Mouse (Mus musculus): ENCODE data around the gene Sh3rf1. TPM values are rescaled to one million over a fixed set of nuclear protein-coding genes. Genes with fewer than 3 reads are reported as not detected.
A peak's percentile ranks its signal among the peaks of the same experiment; 100 is the strongest.

Gene Sh3rf1
- polyA plus RNA-seq (2015; fragmentation: Nextera tagmentation; extraction: Ambion mirVana) = 29.9 and 30.7 TPM in 2 replicates

GRCm38 (mm10) chr8:61223729-61224379 is at the start of gene Sh3rf1:
TSS of gene Sh3rf1 (plus strand) at chr8:61223872.
- Histone ChIP-seq H3K27me3 (replicated peaks) (no peaks in the 10 kb centered on the region), H3K4me3 (peak within 1 kb of the TSS; percentile 86), H3K27ac (peak within 1 kb of the TSS; percentile 83), H3K9ac (peak within 1 kb of the TSS; percentile 89), H3K4me1 (peaks cover 33% of the 10 kb centered on the region), H3K36me3 (replicated peaks) (no peaks in the 10 kb centered on the region), H3K4me2 (peak within 1 kb of the TSS; percentile 73), H3K9me3 (no peaks in the 10 kb centered on the region)
- under 1% methylated on average over 58 of the region's 84 CpGs for WGBS
- ATAC-seq (replicated peaks) = peak; percentile 90

DNA sequence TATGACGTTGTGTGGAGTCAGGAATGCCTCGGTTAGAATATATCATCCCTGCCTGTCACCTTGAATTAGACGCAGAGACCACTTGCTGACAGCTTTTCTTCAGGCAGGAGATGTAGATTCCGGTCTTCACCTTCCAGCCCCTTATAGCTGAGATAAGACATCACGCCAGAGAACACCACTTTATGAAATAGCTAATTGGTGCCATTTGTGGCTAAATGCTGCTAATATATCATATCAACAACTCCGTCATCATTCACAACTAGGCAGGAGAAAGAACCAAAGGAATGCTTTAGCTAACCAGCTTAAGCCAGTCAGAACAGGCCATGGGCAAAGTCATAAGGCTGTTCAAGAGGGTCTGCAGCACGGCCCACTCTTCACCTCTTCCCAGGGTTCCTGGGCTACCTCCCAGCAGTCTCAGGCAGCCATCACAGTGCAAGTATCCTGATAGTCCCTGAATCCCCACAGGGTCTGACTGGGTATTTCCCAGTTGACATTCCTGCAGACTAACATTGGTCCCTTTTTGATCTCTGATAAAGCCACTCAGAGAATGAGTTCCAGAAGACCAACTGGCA is 49.7 kb upstream of the Sh3rf1 start:
- Histone ChIP-seq H3K4me1 (peaks cover 10% of the 10 kb centered on the region), H3K9ac (no peak overlapping the region), H3K36me3 (replicated peaks) (no peaks in the 10 kb centered on the region), H3K9me3 (no peaks in the 10 kb centered on the region), H3K27ac (no peak overlapping the region), H3K4me2 (no peak overlapping the region), H3K27me3 (replicated peaks) (no peaks in the 10 kb centered on the region), H3K4me3 (no peak overlapping the region)
- 61% methylated on average over 7 of the region's 7 CpGs for WGBS
- ATAC-seq (replicated peaks) = 0 out of 2 replicates have a peak, but pooled peaks have one; percentile 37

- H3K27me3 ChIP-seq (replicated peaks) = no peaks in the 10 kb centered on the region
- H3K9me3 ChIP-seq = no peaks in the 10 kb centered on the region
- no peak overlapping the region for H3K4me3 ChIP-seq
- no peak for ATAC-seq (replicated peaks)
- peaks cover 13% of the 10 kb centered on the region for H3K4me1 ChIP-seq
- H3K4me2 ChIP-seq = no peak overlapping the region
- over 99% methylated on average over 2 of the region's 2 CpGs for WGBS
- H3K36me3 ChIP-seq (replicated peaks) = no peaks in the 10 kb centered on the region
- H3K9ac ChIP-seq = no peak overlapping the region
- no peak overlapping the region for H3K27ac ChIP-seq
These were observed 47.8 kb upstream of the Sh3rf1 start for GRCm38 (mm10) chr8:61175876-61176275.

- H3K9ac ChIP-seq = no peak overlapping the region
- H3K4me1 ChIP-seq = peaks cover 13% of the 10 kb centered on the region
- peak; percentile 65; the same call in 1 of the 2 replicates for ATAC-seq (replicated peaks)
- H3K27me3 ChIP-seq (replicated peaks) = no peaks in the 10 kb centered on the region
- H3K27ac ChIP-seq = no peak overlapping the region
- no peaks in the 10 kb centered on the region for H3K9me3 ChIP-seq
- no peaks in the 10 kb centered on the region for H3K36me3 ChIP-seq (replicated peaks)
- no peak overlapping the region for H3K4me3 ChIP-seq
- WGBS = 68% methylated on average over 12 of the region's 12 CpGs
- H3K4me2 ChIP-seq = no peak overlapping the region
These were observed 45.7 kb upstream of the Sh3rf1 start for GRCm38 (mm10) chr8:61177680-61178593.

GRCm38 (mm10) chr8:61178594-61179140 is 45.0 kb upstream of the Sh3rf1 start:
- peak overlapping the region; percentile 21; the same call in 1 of the 2 replicates for H3K27ac ChIP-seq
- H3K4me3 ChIP-seq = no peak overlapping the region
- no peak overlapping the region for H3K9ac ChIP-seq
- peak overlapping the region; percentile 34 for H3K4me2 ChIP-seq
- peak; percentile 71 for ATAC-seq (replicated peaks)
- 24% methylated on average over 11 of the region's 11 CpGs for whole genome bisulfite sequencing
- no peaks in the 10 kb centered on the region for H3K9me3 ChIP-seq
- H3K27me3 ChIP-seq (replicated peaks) = no peaks in the 10 kb centered on the region
- peaks cover 11% of the 10 kb centered on the region for H3K4me1 ChIP-seq
- H3K36me3 ChIP-seq (replicated peaks) = no peaks in the 10 kb centered on the region

DNA sequence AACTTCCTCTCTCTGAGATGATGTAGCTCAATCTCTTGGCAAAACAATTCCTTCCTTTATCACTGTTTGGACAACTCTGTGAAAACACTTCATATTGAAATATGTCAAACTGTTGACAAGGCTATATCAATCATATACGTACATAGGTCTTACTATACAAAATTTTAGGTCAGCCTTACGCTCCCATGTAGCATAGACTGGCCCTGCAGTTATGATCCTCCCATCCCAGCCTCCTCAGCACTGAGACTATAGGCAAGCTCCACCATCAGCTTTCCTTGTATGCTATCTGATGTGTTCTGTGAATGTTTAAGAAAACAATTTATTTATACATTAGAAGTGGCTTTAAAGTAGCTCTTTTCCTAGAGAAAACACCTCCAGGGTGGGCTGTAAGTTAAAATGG is 42.1 kb upstream of the Sh3rf1 start:
- Histone ChIP-seq H3K4me2 (no peak overlapping the region), H3K9me3 (no peaks in the 10 kb centered on the region), H3K4me3 (no peak overlapping the region), H3K27ac (no peak overlapping the region), H3K4me1 (peaks cover 8% of the 10 kb centered on the region), H3K9ac (no peak overlapping the region), H3K36me3 (replicated peaks) (no peaks in the 10 kb centered on the region), H3K27me3 (replicated peaks) (no peaks in the 10 kb centered on the region)
- 91% methylated on average over 2 of the region's 2 CpGs for WGBS
- no peak for ATAC-seq (replicated peaks)

- Histone ChIP-seq H3K4me2 (no peak overlapping the region), H3K27ac (no peak overlapping the region), H3K9ac (no peak overlapping the region), H3K36me3 (replicated peaks) (no peaks in the 10 kb centered on the region), H3K4me1 (peaks cover 8% of the 10 kb centered on the region), H3K4me3 (no peak overlapping the region), H3K9me3 (no peaks in the 10 kb centered on the region), H3K27me3 (replicated peaks) (no peaks in the 10 kb centered on the region)
- no peak for ATAC-seq (replicated peaks)
- WGBS = 94% methylated on average over 4 of the region's 4 CpGs
These were observed 41.7 kb upstream of the Sh3rf1 start for GRCm38 (mm10) chr8:61182020-61182419.

GRCm38 (mm10) chr8:61185274-61186198 is 38.1 kb upstream of the Sh3rf1 start:
- Histone ChIP-seq H3K27ac (no peak overlapping the region), H3K4me3 (no peak overlapping the region), H3K9me3 (no peaks in the 10 kb centered on the region), H3K36me3 (replicated peaks) (no peaks in the 10 kb centered on the region), H3K4me1 (no peaks in the 10 kb centered on the region), H3K4me2 (no peak overlapping the region), H3K27me3 (replicated peaks) (no peaks in the 10 kb centered on the region), H3K9ac (no peak overlapping the region)
- WGBS = 75% methylated on average over 5 of the region's 5 CpGs
- ATAC-seq (replicated peaks) = no peak

GRCm38 (mm10) chr8:61194306-61194925 is 29.3 kb upstream of the Sh3rf1 start:
- Histone ChIP-seq H3K9me3 (no peaks in the 10 kb centered on the region), H3K4me3 (no peak overlapping the region), H3K4me1 (no peaks in the 10 kb centered on the region), H3K27me3 (replicated peaks) (no peaks in the 10 kb centered on the region), H3K36me3 (replicated peaks) (no peaks in the 10 kb centered on the region), H3K9ac (no peak overlapping the region), H3K27ac (no peak overlapping the region), H3K4me2 (no peak overlapping the region)
- WGBS = 88% methylated on average over 5 of the region's 5 CpGs
- no peak for ATAC-seq (replicated peaks)

DNA sequence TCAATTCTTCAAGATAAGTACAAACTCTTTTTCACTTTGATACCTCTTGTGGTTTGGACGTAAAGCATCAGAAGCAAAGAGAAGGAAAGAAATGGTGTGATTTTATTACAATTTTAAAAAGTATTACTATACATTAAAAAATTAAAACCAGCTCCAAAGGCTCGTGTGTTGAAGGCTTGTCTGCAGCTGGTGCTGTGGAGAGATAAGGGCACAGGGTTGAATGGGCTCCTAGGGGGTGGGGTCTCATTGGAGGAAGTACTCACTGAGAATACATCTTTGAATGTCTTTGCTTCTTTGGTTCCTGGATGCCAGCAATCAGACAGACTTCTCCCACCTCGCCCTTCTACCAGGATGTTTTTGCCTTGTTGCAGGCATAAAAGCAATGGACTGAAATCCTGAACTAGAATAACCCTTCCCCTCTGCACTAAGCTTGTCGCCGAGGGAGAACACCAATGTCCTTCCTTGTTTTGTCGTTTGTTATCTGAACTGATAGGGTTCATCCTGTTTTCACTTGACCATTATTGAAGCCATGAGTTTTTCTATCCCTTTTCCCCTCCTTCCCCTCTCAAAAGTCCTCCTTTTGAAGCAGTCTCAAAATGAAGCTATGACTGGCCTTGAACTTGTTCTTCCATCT is 23.3 kb upstream of the Sh3rf1 start:
- no peak overlapping the region for H3K9ac ChIP-seq
- no peaks in the 10 kb centered on the region for H3K36me3 ChIP-seq (replicated peaks)
- no peak overlapping the region for H3K4me3 ChIP-seq
- no peak for ATAC-seq (replicated peaks)
- no peaks in the 10 kb centered on the region for H3K27me3 ChIP-seq (replicated peaks)
- H3K4me2 ChIP-seq = no peak overlapping the region
- H3K27ac ChIP-seq = no peak overlapping the region
- no peaks in the 10 kb centered on the region for H3K9me3 ChIP-seq
- WGBS = 82% methylated on average over 6 of the region's 6 CpGs
- H3K4me1 ChIP-seq = no peaks in the 10 kb centered on the region
